Mouse (Mus musculus) lung, adult 2 months (tissue): ENCODE data around the gene Rtl3.

Source experiments
- CTCF ChIP-seq: fragments of 200-500 bp; IDR thresholded peaks from 2 replicates; pipeline ENCODE4 v1.5.1; 2011; ENCODE audit warnings: mild to moderate bottlenecking, low read length, control low read depth; ENCODE audit not compliant: insufficient read depth
- POLR2A ChIP-seq: fragments of 200-500 bp; IDR thresholded peaks from 2 replicates; pipeline ENCODE4 v1.6.1; 2011; ENCODE audit warnings: low read depth, mild to moderate bottlenecking, control low read depth, low read length, borderline replicate concordance; ENCODE audit errors: extremely low read depth

DNA sequence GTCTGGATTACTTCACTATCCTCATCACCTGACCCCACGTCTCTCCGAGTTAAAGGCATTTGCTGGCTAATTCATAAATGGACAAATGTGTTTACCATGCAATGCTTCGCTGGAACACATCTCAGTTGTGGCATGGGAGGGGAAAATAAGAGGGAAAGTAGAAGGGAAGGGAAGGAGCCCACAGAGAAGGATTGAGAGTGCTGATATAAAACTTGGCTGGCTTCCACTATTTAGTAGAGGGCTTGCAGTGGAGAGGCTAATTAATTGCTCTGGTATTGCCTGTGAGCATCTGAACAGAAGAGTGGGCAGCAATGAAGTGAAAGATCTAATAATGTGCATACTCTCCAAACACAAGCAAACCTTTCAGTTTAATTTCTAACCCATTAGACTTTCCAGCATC, 31.0 kb upstream of the Rtl3 start:
- TF ChIP-seq POLR2A, result no peak
- TF ChIP-seq CTCF, result no peak
